Mouse (Mus musculus): Measurements from ENCODE around the gene Slc39a13. TPM values are rescaled to one million over a fixed set of nuclear protein-coding genes. Genes with fewer than 3 reads are reported as not detected.
A peak's percentile ranks its signal among the peaks of the same experiment; 100 is the strongest.

Slc39a13 gene
- polyA plus RNA-seq (2014; fragmentation: Nextera tagmentation; extraction: Ambion mirVana), result 21.9 and 26.7 TPM in 2 replicates

DNA sequence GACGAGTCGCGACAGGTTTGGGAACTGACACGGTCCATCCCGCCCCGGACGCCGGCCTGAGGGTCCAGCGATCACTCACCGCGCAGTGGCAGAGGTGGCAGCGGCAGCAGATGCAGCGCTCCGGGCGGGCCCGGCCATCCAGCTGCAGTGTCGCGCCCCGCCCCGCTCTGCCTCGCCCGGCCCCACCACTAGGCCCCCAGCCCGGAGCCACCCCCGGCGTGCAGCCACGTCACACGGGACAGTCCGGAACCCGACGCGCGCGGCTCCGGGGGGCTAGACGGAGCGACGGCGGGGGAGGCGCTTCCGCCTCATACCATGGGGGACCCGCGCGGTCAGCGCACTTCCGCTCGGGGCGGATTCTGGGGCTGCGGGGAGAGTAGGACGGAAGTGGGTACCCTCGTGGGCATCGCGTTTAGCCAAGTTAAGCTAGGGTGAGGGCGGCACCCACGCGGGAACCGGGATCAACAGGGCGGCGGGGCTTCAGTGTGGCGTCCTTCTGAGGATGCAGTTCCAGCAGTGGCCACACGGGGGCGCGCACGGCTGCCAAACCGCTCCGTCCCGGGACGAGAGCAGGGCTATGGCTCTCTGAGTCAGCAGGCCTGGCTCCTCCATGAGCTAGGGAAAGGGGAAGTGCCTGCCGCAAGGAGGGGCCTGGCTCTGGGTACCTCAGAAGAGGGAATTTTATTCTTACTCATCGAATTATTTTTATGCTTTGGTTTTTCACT lies at the start of gene Slc39a13:
TSS of gene Slc39a13 (minus strand) at position 342 of the 725 bp plus-strand sequence.
- Histone ChIP-seq H3K9me3 (ENCODE audit: control insufficient read depth, low read length) (no peaks in the 10 kb centered on the region), H3K27me3 (ENCODE audit: control insufficient read depth, insufficient read depth, low read length) (no peaks in the 10 kb centered on the region), H3K4me2 (ENCODE audit: low read length) (peak within 1 kb of the TSS; percentile 64), H3K4me1 (ENCODE audit: control insufficient read depth, insufficient read depth, low read length) (peaks cover 23% of the 10 kb centered on the region), H3K36me3 (ENCODE audit: control insufficient read depth, insufficient read depth, low read length) (peaks cover 16% of the 10 kb centered on the region), H3K4me3 (replicated peaks; ENCODE audit: low read depth, low read length) (peak within 1 kb of the TSS; percentile 66), H3K9ac (replicated peaks; ENCODE audit: low read length) (peak within 1 kb of the TSS; percentile 81), H3K27ac (replicated peaks; ENCODE audit: low read depth, low read length) (peak within 1 kb of the TSS; percentile 76)
- ATAC-seq (ENCODE audit: low FRiP score, low TSS enrichment) (peak; percentile 96), DNase-seq (peak; percentile 96)
- 1% methylated on average over 69 of the region's 69 CpGs for WGBS

DNA sequence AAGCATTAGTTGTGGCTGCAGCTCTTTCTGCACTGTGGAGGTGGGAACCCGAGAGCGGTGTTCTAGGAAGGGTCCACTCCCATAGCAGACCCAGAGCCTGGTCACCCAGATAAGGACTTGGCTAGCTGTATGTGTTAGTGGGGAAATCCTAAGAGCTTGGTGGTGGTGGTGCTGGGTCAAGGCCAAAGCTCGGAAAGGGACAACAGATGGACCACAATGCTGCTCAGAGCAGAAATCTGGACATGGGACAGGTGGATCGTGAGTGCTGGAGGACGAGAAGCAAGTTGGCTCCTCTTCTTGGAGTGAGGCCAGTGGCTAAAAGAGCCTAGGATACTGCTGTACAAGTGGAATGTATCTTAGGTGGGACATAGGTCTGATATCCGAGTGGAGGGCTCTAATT lies 49.3 kb upstream of the Slc39a13 start:
- no peak overlapping the region for H3K27ac ChIP-seq (replicated peaks; ENCODE audit: low read depth, low read length)
- no peaks in the 10 kb centered on the region for H3K4me1 ChIP-seq (ENCODE audit: control insufficient read depth, insufficient read depth, low read length)
- no peaks in the 10 kb centered on the region for H3K9me3 ChIP-seq (ENCODE audit: control insufficient read depth, low read length)
- WGBS, result 88% methylated on average over 6 of the region's 6 CpGs
- no peaks in the 10 kb centered on the region for H3K36me3 ChIP-seq (ENCODE audit: control insufficient read depth, insufficient read depth, low read length)
- H3K27me3 ChIP-seq (ENCODE audit: control insufficient read depth, insufficient read depth, low read length), result no peaks in the 10 kb centered on the region
- ATAC-seq (ENCODE audit: low FRiP score, low TSS enrichment) (no peak), DNase-seq (no peak)
- H3K9ac ChIP-seq (replicated peaks; ENCODE audit: low read length), result no peak overlapping the region
- H3K4me2 ChIP-seq (ENCODE audit: low read length), result no peak overlapping the region
- no peak overlapping the region for H3K4me3 ChIP-seq (replicated peaks; ENCODE audit: low read depth, low read length)

DNA sequence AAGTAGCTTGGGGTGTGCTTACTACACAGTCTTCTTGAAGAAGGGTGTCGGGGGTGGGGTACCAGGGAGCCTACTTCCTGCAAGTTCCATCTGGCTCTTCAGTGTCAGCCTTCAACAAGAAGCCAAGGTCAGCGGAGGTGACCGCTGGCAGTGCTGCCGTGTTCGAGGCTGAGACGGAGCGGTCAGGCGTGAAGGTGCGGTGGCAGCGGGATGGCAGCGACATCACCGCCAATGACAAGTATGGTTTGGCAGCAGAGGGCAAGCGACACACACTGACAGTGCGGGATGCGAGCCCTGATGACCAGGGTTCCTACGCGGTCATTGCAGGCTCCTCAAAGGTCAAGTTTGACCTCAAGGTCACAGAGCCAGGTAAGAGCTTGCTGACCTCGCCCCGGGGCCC lies 48.8 kb upstream of the Slc39a13 start:
- Histone ChIP-seq H3K9me3 (ENCODE audit: control insufficient read depth, low read length) (no peaks in the 10 kb centered on the region), H3K9ac (replicated peaks; ENCODE audit: low read length) (no peak overlapping the region), H3K4me1 (ENCODE audit: control insufficient read depth, insufficient read depth, low read length) (no peaks in the 10 kb centered on the region), H3K27me3 (ENCODE audit: control insufficient read depth, insufficient read depth, low read length) (no peaks in the 10 kb centered on the region), H3K4me3 (replicated peaks; ENCODE audit: low read depth, low read length) (no peak overlapping the region), H3K4me2 (ENCODE audit: low read length) (no peak overlapping the region), H3K27ac (replicated peaks; ENCODE audit: low read depth, low read length) (no peak overlapping the region), H3K36me3 (ENCODE audit: control insufficient read depth, insufficient read depth, low read length) (no peaks in the 10 kb centered on the region)
- DNase-seq, result no peak
- 88% methylated on average over 19 of the region's 19 CpGs for WGBS
- ATAC-seq (ENCODE audit: low FRiP score, low TSS enrichment), result no peak

DNA sequence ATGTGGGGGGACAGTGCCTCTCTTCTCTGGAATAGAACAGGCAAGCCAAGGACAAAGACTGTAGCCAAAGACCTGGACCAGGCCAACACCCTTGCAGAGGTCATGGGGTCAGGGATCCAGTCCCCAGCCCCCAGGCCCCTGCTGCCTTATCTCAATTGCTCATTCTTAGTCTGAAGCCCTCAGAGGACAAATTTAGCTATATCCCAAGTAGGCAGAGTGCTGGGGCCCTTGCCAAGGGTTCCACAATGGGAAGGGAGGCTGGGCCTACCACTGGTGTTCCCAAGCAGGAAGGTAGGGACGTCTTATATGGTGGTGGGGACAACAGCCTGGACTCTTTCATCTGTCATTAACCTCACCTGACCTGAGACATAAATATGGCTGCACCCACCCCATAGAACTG lies 48.4 kb upstream of the Slc39a13 start:
- Histone ChIP-seq H3K4me2 (ENCODE audit: low read length) (no peak overlapping the region), H3K9me3 (ENCODE audit: control insufficient read depth, low read length) (no peaks in the 10 kb centered on the region), H3K27ac (replicated peaks; ENCODE audit: low read depth, low read length) (no peak overlapping the region), H3K4me1 (ENCODE audit: control insufficient read depth, insufficient read depth, low read length) (no peaks in the 10 kb centered on the region), H3K36me3 (ENCODE audit: control insufficient read depth, insufficient read depth, low read length) (no peaks in the 10 kb centered on the region), H3K27me3 (ENCODE audit: control insufficient read depth, insufficient read depth, low read length) (no peaks in the 10 kb centered on the region), H3K4me3 (replicated peaks; ENCODE audit: low read depth, low read length) (no peak overlapping the region), H3K9ac (replicated peaks; ENCODE audit: low read length) (no peak overlapping the region)
- 75% methylated on average over 1 of the region's 1 CpGs for WGBS
- no peak for ATAC-seq (ENCODE audit: low FRiP score, low TSS enrichment)
- DNase-seq, result no peak

DNA sequence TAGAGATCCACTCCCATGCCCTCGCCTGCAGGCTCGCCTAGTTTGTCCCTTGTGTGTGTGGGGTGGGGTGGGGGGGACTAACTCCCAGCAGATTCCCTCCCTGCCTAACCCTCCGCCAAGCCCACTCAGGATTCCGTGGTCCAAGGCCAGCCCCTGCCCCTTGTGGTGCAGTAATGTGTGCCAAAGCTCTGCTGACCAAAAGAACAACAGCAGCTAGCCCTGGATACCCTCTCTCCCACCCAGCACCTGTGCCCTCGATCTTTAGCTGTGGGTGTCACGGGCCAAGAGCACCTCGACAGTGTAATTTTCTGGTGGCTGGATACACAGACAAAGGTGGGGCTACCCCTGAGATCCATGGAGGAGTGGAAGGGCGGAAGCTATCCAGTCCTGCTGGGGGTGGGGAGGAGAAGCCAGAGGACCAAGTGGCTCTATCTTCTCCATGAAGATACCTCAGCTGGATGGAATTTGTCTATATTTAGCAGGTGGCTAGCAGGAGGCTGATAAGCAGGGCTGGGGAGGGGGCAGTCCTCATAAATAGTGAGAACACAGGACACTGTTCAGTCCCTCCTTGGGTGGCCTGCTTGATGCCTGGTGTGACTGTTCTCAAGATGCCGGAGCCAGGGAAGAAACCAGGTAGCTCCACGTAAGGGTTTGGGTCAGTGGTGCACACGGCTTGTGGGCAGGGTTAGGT lies 47.5 kb upstream of the Slc39a13 start, which contains the start of gene Mybpc3:
TSS of gene Mybpc3 (plus strand) at position 560 of the 691 bp plus-strand sequence.
- Histone ChIP-seq H3K4me3 (replicated peaks; ENCODE audit: low read depth, low read length) (no peak within 1 kb of the TSS), H3K4me2 (ENCODE audit: low read length) (no peak within 1 kb of the TSS), H3K4me1 (ENCODE audit: control insufficient read depth, insufficient read depth, low read length) (no peaks in the 10 kb centered on the region), H3K9ac (replicated peaks; ENCODE audit: low read length) (no peak within 1 kb of the TSS), H3K9me3 (ENCODE audit: control insufficient read depth, low read length) (no peaks in the 10 kb centered on the region), H3K27me3 (ENCODE audit: control insufficient read depth, insufficient read depth, low read length) (no peaks in the 10 kb centered on the region), H3K27ac (replicated peaks; ENCODE audit: low read depth, low read length) (no peak within 1 kb of the TSS), H3K36me3 (ENCODE audit: control insufficient read depth, insufficient read depth, low read length) (no peaks in the 10 kb centered on the region)
- ATAC-seq (ENCODE audit: low FRiP score, low TSS enrichment) (no peak), DNase-seq (no peak)
- WGBS, result 84% methylated on average over 11 of the region's 11 CpGs

DNA sequence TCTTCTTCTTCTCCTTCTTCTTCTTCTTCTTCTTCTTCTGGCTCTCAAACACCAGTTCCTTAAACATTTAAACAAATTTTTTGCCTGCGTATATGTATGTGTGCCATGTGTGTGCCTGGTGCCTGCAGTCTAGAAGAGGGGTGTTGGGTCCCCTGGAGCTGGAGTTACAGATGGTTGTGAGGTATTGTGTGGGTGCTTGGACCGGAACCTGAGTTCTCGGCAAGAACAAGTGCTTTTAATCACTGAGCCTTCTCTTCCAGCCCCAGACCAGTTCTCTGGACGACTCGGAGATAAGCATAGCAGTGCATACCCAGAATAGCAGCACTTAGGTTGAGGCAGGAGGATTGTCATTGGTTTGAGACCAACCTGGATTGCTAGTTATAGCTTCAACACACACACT lies 46.6 kb upstream of the Slc39a13 start:
- DNase-seq, result no peak
- 80% methylated on average over 5 of the region's 5 CpGs for WGBS
- Histone ChIP-seq H3K27ac (replicated peaks; ENCODE audit: low read depth, low read length) (no peak overlapping the region), H3K9me3 (ENCODE audit: control insufficient read depth, low read length) (no peaks in the 10 kb centered on the region), H3K27me3 (ENCODE audit: control insufficient read depth, insufficient read depth, low read length) (no peaks in the 10 kb centered on the region), H3K4me2 (ENCODE audit: low read length) (no peak overlapping the region), H3K36me3 (ENCODE audit: control insufficient read depth, insufficient read depth, low read length) (no peaks in the 10 kb centered on the region), H3K9ac (replicated peaks; ENCODE audit: low read length) (no peak overlapping the region), H3K4me3 (replicated peaks; ENCODE audit: low read depth, low read length) (no peak overlapping the region), H3K4me1 (ENCODE audit: control insufficient read depth, insufficient read depth, low read length) (no peaks in the 10 kb centered on the region)
- no peak for ATAC-seq (ENCODE audit: low FRiP score, low TSS enrichment)

DNA sequence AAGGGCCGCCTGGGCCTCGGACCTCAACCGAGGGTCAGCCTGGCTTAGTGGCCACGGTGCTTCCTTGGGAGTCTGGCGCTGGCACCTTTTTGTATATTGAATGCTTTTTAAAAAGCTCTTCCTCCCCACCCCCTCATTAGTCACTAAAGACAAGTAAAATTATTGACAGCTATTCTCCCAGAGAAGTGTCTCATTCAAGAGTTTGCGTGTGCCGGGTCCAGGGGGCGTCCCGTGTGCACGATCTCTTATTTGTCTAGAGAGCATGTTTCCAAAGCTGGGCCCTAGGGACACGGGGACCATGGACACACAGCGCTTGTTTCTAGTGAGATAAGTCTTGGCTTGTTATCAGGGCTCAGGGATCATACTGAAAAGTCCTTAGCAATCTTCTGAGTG lies 45.4 kb upstream of the Slc39a13 start:
- Histone ChIP-seq H3K9ac (replicated peaks; ENCODE audit: low read length) (peak overlapping the region; percentile 30; the same call in 1 of the 2 replicates), H3K27ac (replicated peaks; ENCODE audit: low read depth, low read length) (no peak overlapping the region), H3K9me3 (ENCODE audit: control insufficient read depth, low read length) (no peaks in the 10 kb centered on the region), H3K27me3 (ENCODE audit: control insufficient read depth, insufficient read depth, low read length) (no peaks in the 10 kb centered on the region), H3K4me2 (ENCODE audit: low read length) (peak overlapping the region; percentile 59), H3K36me3 (ENCODE audit: control insufficient read depth, insufficient read depth, low read length) (no peaks in the 10 kb centered on the region), H3K4me3 (replicated peaks; ENCODE audit: low read depth, low read length) (peak overlapping the region; percentile 29), H3K4me1 (ENCODE audit: control insufficient read depth, insufficient read depth, low read length) (no peaks in the 10 kb centered on the region)
- 37% methylated on average over 12 of the region's 12 CpGs for WGBS
- ATAC-seq (ENCODE audit: low FRiP score, low TSS enrichment), result no peak
- peak; percentile 6 for DNase-seq

DNA sequence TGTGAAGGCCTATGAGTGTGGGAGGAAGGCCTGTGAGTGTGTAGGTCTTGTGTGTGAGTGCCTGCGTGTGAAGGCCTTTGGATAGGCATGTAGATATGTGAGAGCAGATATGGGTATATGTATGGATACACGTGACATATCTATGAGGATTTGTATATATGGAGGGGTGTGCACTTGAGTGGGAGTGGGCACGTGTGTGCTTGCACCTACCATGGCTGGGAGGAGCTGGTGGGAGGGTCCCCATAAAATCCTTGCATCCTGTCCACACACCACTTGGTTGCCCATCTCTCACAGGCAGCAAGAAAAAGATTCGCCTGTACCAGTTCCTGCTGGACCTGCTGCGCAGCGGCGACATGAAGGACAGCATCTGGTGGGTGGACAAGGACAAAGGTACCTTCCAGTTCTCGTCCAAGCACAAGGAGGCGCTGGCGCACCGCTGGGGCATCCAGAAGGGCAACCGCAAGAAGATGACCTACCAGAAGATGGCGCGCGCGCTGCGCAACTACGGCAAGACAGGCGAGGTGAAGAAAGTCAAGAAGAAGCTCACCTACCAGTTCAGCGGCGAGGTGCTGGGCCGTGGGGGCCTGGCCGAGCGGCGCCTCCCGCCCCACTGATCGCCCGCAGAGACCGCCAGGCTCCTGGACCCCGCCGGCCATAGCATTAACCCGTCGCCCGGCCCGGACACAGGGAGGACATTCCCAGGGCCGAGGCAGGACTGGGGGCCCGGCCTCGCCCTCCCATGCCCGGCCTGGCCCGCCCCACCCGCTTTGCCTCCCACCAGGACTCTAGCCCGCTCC lies 44.8 kb upstream of the Slc39a13 start:
- H3K27ac ChIP-seq (replicated peaks; ENCODE audit: low read depth, low read length), result no peak overlapping the region
- H3K9ac ChIP-seq (replicated peaks; ENCODE audit: low read length), result peak overlapping the region; percentile 30; the same call in 1 of the 2 replicates
- no peaks in the 10 kb centered on the region for H3K9me3 ChIP-seq (ENCODE audit: control insufficient read depth, low read length)
- H3K4me3 ChIP-seq (replicated peaks; ENCODE audit: low read depth, low read length), result peak overlapping the region; percentile 29
- ATAC-seq (ENCODE audit: low FRiP score, low TSS enrichment), result peak; percentile 55; the same call in 1 of the 2 replicates
- DNase-seq, result peak; percentile 90
- no peaks in the 10 kb centered on the region for H3K36me3 ChIP-seq (ENCODE audit: control insufficient read depth, insufficient read depth, low read length)
- peak overlapping the region; percentile 59 for H3K4me2 ChIP-seq (ENCODE audit: low read length)
- H3K27me3 ChIP-seq (ENCODE audit: control insufficient read depth, insufficient read depth, low read length), result no peaks in the 10 kb centered on the region
- no peaks in the 10 kb centered on the region for H3K4me1 ChIP-seq (ENCODE audit: control insufficient read depth, insufficient read depth, low read length)
- 7% methylated on average over 41 of the region's 42 CpGs for WGBS

All from midbrain, embryonic 14.5 days (tissue).